Mouse (Mus musculus) embryo, embryonic 11.5 days (tissue): Measurements from ENCODE around the gene Caml.
"Not testable (repeated sequence)": the region's sequence is repeated elsewhere in the genome, so short reads cannot be mapped to it uniquely, and the experiment has no call there.

ENCODE experiments used
- DNase-seq: peaks from one replicate; pipeline ENCODE4 v3.0.0-alpha.2; 2012; ENCODE audit warnings: low read depth, low spot score

The Caml gene

GRCm38 (mm10) chr13:55622156-55622648 is 603 bp upstream of the Caml start:
- not testable (repeated sequence) for DNase-seq

DNA sequence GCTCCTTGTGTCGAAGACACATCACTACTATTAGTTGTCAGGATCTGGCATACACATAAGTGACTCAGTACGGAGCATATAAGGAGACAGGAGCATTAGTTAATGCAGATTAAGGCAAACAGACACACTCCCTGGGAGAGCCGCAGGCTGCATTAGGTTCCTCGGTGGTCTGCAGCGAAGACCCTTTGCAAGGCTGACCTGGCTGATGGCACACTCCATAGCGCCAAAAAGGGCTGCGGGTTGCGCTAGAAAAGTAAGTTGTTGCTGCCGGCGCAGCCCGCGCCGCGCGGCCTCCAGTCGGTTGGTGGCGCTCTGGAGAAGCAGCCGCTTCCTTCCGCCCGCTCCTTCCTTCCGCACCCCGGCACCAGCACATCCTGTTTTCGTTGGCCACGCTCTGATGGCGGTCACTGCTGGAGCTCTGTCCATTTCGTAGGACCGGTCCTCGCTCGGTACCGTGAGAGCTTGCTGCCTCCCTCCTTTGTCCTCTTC is 11.9 kb downstream of the Caml start, which contains the start of gene Ddx46:
Gene Ddx46, plus strand, starts transcription at position 389 of the 489 bp plus-strand sequence.
- DNase-seq, result peak; percentile 88

- no peak for DNase-seq
Observed at GRCm38 (mm10) chr13:55635146-55635571, 12.4 kb downstream of the Caml start.

GRCm38 (mm10) chr13:55636185-55636983 is 13.6 kb downstream of the Caml start:
- DNase-seq, result no peak

GRCm38 (mm10) chr13:55640480-55640879 is 17.7 kb downstream of the Caml start:
- peak; percentile 51 for DNase-seq

DNA sequence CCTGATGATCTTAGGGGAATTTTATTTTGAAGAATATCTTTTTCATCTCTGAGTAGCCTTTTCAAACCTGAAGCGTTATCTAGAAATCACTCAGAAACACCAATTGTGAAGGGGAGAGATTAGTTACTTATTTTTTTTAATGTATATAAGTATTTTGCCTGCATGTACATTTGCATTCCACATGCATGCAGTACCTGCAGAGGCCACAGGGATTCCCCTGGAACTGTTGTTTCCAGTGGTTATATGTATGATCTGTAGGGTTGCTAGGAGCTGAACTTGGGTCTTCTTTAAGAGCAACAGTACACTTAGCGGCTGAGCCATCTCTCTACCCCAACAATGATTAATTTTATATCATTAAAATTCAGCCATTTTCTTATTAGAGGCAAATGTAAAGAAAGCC is 21.7 kb downstream of the Caml start:
- peak; percentile 34 for DNase-seq

- DNase-seq, result no peak
Observed at GRCm38 (mm10) chr13:55650098-55650497, 27.3 kb downstream of the Caml start.

DNA sequence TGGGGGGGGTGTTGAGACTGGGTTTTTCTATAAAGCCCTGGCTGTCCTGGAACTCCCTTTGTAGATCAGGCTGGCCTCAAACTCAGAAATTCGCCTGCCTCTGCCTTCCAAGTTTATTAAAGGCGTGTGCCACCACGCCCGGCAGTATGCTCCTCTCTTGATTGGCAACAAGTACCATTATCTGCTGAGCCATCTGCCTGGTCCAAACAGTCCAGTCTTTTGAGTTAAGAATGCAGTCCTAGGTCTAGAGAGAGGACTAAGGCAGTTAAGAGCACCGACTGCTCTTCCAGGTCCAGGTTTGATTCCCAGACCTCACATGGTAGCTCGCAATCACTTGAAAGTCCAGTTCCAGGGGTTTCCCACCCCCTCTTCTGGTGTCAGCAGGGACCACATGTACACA is 28.2 kb downstream of the Caml start:
- DNase-seq, result no peak

DNA sequence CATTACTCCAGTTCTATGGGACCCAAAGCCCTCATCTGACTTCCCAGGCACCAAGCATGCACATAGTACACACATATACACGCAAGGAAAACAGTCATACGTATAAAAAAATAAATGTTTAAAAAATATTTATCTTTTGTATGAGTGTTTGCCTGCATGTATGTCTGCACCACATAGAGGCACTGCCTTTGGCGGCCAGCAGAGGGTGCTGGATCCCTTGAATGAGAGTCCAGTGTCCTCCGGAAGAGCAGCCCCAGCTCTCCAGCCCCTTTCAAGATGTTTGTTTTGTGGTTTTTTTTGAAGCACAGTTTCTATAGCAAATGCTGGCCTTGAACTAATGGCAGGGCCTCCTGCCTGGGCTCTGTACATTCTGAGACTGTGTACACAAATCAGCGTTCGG is 45.7 kb downstream of the Caml start:
- peak; percentile 7 for DNase-seq

- no peak for DNase-seq
Observed at GRCm38 (mm10) chr13:55672711-55673110, 49.9 kb downstream of the Caml start.

DNA sequence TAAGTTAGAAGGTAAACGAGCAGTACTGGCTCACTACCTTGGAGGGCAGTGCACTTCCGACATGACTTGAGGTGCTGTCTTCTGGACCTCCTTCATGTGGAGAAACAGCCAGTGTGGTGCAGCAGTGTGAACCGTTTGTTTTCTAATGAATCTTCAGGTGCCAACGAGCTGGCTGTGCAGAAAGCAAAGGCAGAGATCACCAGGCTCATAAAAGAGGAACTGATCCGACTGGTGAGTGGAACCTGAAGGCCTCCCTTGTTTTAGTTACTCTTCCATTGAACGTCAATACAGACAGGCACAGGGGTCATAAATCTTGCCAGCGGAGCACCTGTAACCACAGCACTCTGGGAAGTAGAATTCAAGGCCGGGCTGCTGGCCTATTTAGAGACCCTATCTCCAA is 54.6 kb downstream of the Caml start:
- DNase-seq, result no peak
